Mouse (Mus musculus) right cerebral cortex, postnatal 4 days (tissue): ENCODE measurements around the gene Il16.
A peak's percentile ranks its signal among the peaks of the same experiment; 100 is the strongest.

Source experiments
- DNase-seq: peaks from one replicate; pipeline ENCODE4 v3.0.0-alpha.2; 2022

Gene Il16

GRCm38 (mm10) chr7:83677296-83677695 lies 68.2 kb downstream of the Il16 start:
- no peak for DNase-seq

GRCm38 (mm10) chr7:83675545-83676254 lies 69.8 kb downstream of the Il16 start:
- peak; percentile 32 for DNase-seq

DNA sequence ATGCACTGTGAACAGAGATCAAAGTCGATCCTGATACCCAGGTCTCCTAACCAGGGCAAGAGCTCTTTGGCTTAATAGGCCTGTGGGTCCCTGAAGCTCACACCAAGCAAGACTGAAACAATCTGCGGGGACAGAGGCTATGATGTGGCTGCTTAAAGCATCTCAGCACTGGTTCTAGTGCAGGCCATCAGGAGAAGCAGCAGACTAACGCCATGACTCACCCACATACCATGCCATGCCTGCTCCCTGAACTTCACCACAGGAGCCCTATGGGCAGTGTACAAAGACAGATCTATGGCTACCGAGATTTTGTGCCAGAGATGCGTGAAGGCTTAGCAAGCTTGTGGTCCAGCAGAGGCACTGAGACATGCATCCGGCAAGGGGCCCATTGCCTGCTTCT lies 74.0 kb downstream of the Il16 start:
- DNase-seq = no peak

DNA sequence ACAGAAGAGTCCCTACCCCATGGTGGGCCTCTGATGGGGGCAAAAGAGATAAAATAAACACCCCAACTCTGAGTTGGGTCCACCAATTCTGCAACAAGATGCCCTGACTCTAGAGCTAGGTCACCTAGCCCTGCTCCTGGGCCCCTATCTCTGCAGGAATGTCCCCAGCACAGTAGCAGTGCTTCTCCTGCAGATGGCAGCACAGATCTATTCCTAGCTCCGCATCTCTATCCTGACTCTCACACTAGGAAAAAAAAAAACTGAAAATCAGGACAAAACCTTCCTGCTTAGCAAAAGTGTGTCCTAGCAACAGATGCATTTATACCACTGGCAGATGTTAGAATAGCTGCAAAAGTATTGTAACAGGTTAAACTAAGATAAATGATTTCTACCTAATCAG lies 76.8 kb downstream of the Il16 start:
- DNase-seq = peak; percentile 66

- DNase-seq = no peak
These were observed 77.4 kb downstream of the Il16 start for GRCm38 (mm10) chr7:83667936-83668645.

DNA sequence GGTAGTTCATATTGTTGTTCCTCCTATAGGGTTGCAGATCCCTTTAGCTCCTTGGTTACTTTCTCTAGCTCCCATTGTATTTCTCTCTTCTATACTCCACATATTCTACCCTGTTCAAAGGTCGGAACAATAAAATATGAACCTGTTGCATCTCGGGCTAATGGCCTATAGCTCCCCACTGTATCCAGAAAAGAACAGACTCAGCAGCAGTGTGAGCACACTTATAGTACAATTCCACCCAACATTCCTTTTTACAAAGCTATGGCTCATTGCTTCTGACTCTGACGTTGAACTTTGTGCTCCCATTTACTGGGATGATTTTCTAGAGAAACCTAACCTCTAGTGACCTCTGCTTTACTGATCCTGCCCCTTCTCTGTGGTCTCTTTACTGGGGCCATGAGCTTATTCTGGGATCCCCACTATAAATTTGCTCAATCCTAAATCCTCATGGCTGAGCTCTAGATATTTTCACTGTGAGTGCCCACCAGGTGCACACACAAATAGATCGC lies 79.4 kb downstream of the Il16 start:
- no peak for DNase-seq

DNA sequence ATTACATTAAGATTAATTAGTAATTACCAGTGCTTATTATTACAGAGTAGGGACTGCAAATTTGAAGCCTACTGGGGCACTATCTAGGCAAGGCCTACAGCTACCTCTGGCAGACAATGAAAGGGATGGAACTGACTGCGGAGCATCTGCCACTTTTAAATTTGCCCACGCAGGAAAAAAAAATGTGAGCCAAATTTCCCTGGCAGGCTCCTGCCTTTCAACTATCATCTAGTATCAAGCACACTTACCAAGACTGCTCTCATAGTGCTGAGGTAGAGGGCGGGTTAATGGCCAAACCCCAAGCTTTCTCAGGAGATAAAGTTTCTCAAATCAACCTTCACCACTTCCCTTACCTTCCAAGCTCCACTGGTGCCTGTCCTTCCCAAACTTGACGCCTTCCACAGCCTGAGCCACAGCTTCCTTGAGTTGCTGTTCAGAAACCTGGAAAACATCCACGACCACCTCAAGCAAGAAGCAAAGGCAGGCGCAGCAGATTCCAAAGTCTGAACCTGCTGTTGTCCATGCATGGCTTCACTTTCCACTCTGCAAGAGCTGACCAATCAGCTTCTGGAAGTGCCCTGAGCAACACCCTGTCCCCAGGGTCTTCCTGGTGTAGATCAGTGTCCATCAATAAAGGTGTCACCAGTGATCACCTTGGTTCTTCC lies 82.7 kb downstream of the Il16 start:
- DNase-seq = no peak

- no peak for DNase-seq
These were observed 83.8 kb downstream of the Il16 start for GRCm38 (mm10) chr7:83661763-83662162.

DNA sequence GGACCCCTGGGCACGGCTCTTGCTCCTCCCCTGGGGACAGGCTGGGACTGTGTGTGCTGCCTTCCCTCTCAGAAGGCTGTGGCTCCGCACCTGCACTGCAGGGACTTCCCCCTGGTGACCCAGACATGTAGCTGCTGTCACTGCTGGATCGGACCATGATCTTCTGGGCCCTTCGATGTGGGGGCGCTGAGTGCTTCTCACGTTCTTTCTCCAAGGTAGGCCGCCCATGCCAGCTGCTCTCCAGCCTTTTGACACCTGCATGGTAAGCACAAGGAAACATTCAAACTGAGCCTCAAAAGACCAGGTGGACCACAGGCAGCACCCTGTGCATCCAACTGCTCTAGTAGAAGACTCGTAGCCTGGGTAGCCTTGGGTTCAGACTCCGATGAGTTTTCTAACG lies 84.5 kb downstream of the Il16 start:
- no peak for DNase-seq

DNA sequence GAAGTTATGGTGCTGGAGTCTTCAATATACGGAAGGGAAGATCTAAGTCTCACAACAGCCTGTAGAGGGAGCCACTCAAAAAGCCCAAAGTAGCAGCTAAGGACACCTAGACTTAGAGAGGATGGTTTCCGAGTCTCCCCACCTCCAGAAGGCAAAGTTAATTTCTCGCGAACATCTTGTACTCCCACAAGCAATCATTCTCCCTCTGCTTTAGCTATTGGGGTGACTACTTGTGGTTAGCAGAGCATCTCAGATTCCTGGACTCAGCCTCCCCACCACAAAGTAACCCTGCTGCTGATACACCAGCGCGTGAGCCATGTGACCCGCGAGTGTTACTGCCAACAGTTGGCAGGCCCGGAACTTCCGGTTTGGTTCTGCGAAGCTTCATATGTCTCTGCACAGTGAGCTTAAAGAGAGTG lies 85.2 kb downstream of the Il16 start:
- no peak for DNase-seq

GRCm38 (mm10) chr7:83659159-83660065 lies 86.1 kb downstream of the Il16 start:
- no peak for DNase-seq

DNA sequence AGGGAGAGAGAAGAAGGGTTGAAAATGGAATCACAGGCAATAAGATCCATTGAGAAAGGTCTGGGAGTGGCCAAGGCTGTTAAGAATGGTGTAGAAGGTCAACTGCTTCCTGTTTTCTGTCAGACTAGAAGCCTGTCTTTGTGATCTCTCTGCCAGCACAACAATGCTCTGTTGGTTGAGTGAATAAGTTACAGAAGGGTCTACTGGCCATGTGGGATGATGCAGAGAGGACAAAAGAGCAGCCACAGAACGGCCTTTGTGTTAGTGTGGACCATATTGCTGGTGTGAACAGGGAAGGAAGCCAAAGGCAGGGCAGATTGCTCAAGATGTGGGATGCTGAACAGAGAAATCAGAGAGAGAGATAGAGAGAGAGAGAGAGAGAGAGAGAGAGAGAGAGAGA lies 86.8 kb downstream of the Il16 start:
- DNase-seq = no peak

DNA sequence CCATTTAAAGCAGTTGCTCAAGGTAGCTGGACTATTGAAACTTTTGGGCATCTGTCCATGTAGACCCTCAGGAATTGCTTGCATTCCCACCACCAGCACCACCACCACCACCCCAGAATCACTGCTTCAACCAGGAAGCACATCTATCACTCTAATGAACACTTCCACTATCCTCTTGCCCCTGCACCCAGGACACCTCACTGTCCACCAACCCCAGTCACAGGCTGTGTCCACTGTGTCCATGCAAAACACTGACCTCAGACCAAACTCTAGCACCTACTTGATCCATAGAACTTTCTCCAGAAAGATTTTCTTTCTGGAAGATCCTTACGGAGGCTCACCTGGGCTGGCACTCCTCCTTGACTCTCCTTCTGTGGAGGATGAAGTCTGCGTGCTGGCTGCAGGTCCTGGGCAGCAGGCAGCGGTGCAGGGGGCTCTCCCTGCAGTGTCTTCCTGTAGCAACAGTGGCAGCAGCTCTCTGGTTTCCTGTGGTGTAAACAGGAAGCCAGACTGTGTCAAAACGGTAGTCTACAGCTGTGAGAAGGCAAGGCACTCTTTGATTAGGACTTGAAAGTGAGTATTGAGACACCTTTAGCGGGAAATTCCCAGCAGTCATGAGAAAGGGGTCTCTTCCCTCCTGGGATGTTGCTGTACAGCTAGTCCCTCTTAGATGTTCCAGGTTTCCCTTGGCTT lies 90.4 kb downstream of the Il16 start:
- DNase-seq = no peak

- no peak for DNase-seq
These were observed 91.3 kb downstream of the Il16 start for GRCm38 (mm10) chr7:83654196-83654595.

DNA sequence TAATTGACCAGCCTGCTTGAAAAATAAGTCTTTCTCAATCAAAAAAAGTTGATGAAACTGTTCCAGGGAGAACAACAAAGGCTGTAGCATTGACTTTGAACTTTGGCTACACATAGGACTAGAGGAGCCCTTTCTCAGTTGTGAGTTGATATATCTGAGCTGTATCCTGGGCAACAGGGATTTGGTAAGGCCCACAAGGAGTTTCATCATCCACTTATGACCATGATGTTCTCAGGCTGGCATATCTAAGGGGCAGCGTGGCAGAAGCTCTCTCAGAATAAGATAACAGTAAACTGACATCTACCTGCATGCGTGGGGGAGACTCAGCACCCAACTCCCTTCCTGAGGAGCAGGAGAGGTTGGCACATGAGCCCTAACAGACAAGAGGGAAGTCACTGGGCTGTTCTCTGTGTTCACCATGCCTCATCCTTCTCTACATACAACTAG lies 91.9 kb downstream of the Il16 start:
- DNase-seq = no peak

GRCm38 (mm10) chr7:83652498-83652897 lies 93.0 kb downstream of the Il16 start:
- DNase-seq = no peak

GRCm38 (mm10) chr7:83650638-83651037 lies 94.9 kb downstream of the Il16 start:
- DNase-seq = no peak

DNA sequence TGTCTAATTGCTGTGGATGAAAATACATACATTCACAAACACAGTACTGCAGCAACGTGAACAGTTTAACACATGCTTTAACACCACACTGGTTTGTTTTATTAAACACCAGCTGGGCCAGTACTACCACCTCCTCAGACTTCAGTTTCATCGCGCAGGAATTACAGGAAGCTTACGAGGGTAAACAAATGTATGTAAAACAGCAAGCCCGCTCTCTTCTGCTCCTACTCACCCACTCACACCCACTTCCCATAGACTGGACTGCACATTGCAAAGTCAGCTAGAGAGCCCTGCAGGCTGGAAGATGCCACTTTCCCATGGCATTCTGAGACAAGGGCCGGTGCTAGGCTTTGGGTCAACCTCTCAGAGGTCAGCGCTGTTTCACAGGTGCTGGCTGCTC lies 96.7 kb downstream of the Il16 start:
- DNase-seq = no peak

GRCm38 (mm10) chr7:83645476-83645875 lies 100.0 kb downstream of the Il16 start:
- DNase-seq = no peak

GRCm38 (mm10) chr7:83644761-83645160 lies 100.8 kb downstream of the Il16 start:
- no peak for DNase-seq

- no peak for DNase-seq
These were observed 101.9 kb downstream of the Il16 start for GRCm38 (mm10) chr7:83643581-83643980.

- DNase-seq = no peak
These were observed 104.4 kb downstream of the Il16 start for GRCm38 (mm10) chr7:83641163-83641562.
